Mouse (Mus musculus) lung, postnatal 36 days (tissue): ENCODE measurements around the gene 1520401A03Rik.
"Not testable (repeated sequence)": the region's sequence is repeated elsewhere in the genome, so short reads cannot be mapped to it uniquely, and the experiment has no call there.

Experiments
- DNase-seq: peaks from one replicate; pipeline ENCODE4 v3.0.0; 2022; ENCODE audit warnings: mixed read lengths

The 1520401A03Rik gene

DNA sequence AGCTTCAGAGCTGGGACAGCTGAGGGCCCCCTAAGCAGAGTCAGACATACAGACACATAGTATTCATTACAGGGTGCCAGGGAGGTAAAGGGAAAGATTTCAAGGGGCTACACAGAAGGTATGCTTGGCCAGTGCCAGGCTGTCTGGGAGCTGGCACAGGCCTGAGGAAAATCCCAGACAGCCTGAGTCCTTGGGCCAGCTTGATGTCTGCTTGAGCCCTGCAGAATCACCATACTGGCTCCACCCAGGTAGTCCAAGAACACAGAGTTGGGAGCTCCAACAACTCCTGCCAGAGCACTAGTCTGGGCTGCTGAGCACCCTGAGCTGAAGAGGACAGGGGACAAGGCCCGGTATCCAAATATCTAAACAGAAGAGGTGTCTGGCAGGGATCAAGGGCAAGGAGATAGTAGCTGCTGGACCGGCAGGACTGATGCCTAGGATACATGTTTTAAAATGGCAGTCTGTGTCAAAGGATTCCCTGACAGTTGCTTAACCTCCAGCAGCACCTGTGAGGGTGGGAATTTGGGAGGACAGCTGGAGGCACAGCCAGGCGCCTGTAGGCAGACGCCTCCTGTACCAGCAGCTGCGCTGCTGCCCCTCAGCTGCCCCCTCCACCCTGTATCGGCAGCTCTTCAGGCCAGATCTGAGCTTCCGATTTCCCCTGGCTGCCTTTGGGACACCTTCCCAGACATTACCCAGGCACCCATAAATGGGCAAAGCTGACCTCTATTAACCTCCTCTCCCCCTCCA, at the start of gene 1520401A03Rik:
Gene 1520401A03Rik, minus strand, starts transcription at position 408 of the 750 bp plus-strand sequence.
- DNase-seq: no peak

DNA sequence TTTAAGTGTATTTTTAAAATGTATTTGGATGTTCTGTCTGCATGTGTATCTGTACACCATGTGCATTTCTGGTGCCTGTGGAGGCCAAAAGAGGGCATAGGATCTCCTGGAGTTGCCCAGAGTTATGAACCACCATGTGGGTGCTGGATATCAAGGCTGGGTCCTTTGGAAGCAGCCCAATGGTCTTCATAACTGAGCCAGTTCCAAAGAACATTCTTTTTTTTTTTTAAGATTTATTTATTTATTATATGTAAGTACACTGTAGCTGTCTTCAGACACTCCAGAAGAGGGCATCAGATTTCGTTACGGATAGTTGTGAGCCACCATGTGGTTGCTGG, 49.6 kb upstream of the 1520401A03Rik start:
- not testable (repeated sequence) for DNase-seq

DNA sequence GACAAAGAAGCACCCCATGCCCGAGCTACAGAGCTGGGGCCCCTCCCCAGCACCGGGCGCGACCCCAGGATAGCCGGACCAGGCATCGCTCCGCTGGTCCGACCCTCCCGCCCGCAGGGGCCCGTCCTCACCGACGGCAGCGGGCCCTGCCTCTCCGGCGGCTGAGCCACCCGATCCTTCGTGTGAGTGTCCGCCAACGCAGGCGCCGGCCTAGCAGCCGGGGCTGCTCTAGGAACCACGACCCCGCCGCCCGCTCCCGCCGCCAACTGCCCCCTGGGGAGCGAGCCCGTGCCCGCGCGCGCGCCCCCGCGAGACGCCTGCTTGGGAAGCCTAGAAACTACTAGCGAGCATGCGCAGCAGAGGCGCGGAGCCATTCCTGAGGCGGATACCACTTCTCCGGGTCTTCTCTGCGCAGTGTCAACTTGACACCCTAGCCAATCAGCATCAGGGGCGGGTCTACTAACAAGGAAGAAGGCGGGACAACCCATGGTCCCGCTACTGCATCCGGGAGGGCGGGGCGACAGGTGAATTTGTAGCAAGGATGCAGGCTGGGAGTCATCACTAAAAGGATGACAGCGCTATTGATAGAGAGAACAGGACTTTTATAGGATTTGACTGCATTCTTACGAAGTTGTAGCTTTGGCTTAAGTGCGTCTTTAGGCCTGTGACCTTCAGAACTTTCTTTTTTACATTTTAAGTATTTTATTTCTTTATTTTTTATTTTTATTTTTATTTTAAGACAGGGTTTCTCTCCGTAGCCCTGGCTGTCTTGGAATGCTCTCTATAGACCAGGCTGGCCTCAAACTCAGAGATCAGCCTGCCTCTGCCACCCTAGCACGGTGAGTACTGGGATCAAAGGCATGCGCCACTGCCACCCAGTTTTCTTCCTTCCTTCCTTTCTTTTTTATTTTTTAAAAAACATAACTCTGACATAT, 49.0 kb upstream of the 1520401A03Rik start, which contains the start of gene Flywch1:
Gene Flywch1, minus strand, starts transcription at position 319 of the 935 bp plus-strand sequence.
- peak; percentile 99 for DNase-seq

DNA sequence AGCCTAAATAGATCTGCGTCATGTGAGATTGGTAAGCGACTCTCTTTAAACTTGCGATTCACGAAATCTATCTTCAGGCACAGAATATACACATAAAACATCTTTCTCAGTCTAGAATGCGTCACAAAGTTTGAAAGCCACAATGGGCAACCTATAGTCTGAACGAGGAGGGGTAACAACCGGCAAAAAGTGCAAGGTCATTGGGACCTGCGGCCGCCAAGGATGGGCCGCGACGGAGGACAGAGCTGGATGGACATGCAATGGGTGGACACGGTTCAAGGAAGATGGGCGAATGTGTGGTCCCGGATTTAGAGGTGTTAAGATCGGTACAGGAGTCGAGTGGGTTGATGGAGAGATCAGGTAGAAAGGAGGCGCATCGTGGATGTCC, 48.3 kb upstream of the 1520401A03Rik start:
- DNase-seq: peak; percentile 20

DNA sequence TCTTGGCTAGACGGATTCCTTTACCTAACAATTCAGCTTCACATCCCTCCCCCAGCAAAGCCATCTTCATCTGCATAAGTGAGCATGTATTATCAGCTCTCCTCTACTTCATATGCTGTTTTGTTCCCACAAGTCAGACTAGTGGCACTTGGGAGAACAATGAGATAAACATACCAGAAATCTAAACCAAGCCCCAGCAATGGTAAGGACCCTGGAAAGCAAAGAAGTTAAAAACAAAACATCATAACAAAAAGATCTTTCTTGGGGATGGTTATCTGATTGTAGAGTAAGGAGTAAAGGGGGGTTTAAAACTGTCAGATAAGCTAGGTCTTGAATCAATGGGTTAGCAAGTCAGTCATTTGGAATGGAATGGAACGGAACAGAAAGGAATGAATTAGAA, 47.9 kb upstream of the 1520401A03Rik start:
- no peak for DNase-seq

DNA sequence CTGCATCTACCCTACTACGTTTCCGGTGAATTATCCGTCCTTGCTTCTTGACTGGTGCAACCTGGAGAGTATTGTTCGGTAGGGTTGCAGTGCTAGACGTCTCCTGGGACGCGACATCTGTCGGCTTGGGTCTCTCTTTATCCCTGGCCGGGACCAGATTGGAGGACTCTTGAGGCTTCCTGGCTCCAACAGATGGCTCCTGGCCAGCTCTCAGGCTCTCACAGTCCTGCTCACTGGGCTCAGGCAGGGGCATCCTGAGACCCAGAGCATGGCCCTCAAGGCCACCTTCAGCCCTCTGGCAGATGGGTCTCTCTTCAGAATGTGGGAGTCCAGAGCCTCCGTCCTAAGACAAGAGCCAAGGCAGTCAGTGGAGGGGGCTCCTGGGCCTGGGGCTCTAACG, 40.4 kb upstream of the 1520401A03Rik start:
- DNase-seq: no peak

DNA sequence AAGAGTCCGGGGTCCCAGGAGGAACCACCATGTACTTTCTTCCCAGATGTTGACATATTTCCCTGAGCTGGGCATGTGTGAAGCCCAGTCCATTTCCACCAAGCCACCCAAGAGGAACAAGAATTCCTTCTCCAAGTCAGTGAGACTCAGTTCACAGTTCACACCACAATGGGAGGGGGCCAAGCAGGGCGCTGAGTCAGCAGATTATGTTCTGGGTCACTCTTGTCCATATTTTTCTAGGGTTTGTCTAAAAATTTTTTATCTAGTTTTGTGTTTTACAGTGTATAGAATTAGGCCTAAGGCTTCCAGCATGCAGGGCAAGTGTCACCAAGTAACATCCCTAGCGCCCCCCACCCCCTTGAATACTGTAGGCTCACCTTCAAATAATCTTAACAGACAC, 38.6 kb upstream of the 1520401A03Rik start:
- no peak for DNase-seq

DNA sequence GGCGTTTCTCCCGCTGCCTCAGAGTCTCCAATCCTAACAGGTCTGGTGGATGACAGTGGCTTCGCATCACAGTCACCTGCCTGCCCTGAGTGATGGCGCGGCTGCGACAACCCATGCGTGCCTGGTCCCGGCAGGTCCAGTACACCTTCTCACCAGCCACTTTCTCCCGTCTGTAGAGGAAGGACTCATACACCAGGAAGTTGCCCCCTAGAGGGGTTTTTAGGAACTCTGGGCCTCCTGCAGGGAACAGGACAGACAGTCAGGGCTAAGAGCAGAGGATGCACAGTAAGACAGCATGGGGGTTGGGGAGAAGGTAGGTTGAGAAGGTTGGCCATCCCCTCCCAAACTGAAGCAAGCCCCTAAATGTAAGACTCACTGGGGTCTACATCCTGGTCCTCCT, 37.6 kb upstream of the 1520401A03Rik start:
- no peak for DNase-seq

DNA sequence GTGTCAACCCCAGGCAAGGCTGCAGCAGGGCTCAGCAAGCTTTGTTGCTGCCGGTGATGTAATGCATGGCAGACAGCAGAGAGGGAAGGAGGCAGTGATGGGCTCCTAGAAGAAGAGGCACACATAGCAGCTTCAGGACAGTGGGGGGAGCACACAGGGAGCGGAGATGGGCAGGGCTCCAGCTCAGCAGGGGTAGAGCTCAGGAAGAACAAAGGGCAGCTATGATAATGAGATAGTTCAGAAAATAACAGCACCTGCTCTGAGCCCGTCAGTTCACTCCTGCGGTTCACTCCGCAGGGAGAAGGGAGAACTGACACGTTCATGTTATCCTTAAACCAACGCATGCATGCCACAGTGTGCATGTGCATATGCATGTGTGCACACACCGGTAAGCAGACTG, 36.2 kb upstream of the 1520401A03Rik start:
- no peak for DNase-seq

DNA sequence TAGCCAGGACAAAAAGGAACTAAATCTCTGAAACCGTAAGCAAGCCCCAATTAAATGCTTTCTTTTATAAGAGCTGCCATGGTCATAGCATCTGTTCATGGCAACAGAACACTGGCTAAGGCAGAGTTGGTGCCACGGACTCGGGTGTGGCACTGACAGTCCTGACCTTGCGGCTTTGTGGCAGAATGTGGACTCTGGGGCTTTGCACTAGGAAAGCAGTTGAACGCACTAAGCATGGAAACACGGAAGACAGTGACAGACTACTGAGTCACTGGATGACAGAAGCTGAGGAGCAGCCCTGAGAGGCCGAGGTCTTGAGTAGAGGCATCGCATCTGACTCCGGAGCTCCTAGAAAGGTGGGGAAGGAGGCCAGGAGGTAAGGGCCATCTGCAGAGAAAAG, 35.0 kb upstream of the 1520401A03Rik start:
- no peak for DNase-seq

DNA sequence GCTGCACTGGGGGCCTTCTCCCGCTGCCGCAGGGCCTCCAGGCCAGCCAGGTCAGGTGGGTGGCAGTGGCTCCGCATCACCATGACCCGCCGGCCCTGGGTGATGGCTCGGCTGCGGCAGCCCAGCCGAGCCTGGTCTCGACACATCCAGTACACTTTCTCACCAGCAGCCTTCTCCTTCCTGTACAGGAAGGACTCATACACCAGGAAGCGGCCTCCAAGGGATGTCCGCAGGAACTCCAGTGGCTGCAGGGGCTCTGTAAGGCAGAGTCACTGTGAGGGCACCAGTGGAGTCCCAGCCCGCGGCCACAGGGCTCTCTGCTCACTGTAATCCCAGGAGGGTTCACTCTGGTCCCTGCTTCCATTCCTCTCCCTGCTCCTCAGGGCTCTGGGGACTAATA, 33.1 kb upstream of the 1520401A03Rik start:
- DNase-seq: peak; percentile 26

DNA sequence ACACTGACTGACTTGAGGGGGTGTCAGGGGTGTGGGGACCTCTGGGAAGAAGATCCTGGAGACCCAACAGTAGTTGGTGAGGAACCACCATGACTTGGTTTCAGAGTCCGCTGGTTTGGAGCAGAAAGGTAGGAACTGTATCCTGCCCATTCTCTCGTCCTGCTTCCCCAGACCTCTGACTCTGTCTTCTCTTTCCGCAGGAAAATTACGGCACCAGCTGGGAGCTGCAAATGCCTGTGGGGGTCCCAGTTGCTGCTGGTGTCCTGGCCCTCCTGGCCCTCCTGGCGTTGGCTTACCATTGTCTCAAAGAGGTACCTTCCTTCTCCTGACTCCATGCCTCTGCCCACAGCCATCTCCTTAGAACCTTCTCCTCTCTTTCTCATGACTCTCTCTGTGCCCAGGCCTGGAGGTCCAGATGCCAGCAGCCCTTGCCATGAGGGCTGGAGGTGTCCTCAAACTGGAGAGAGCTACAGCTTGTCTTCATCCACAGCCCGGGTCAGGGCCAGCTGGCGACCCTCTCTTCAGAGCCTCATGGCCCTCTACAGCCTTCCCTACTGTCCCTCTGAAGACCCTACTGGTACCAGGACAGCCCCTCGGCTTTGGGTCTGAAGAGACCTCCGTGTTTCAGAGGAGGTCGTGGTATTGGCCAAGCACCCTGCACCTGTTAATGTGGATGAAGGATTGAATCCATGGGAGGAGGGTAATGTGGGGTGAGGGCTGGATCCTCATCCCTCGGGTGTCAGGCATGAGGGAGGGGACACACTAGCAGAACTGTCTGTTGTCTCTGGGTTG, 27.0 kb upstream of the 1520401A03Rik start:
- no peak for DNase-seq

DNA sequence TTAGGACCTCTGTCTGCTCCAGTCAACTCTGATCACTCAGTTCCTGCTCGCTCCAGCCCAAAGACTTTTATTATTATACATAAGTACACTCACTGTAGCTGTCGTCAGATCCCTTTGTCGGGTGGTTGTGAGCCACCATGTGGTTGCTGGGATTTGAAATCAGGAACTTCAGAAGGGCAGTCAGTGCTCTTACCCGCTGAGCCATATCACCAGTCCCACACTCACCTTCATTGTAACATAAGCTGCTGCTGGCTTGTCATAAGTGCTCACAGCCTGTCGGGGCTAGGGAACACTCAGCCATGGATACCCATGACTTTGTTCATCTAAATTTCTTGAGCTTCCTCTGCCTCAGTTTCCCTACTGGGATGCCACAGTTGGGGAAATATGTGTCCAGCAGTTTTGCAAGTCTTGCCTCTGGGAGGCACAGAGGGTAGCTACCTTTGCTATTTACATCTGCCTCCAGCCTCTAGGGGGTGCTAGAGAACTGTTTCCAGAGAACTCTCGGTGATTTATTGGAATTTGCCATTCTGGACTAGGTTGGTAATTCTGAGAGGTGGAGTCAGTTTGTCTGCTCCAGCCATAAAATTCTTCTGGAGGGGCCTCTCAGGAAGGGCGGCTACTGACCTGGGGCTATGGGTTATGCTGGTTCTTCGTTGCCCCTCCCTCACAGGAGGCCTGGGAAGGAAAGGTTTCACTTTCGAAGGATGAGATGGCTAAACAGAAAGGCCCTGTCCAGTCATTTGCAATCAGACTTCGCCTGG, 26.2 kb upstream of the 1520401A03Rik start:
- DNase-seq: peak; percentile 94

DNA sequence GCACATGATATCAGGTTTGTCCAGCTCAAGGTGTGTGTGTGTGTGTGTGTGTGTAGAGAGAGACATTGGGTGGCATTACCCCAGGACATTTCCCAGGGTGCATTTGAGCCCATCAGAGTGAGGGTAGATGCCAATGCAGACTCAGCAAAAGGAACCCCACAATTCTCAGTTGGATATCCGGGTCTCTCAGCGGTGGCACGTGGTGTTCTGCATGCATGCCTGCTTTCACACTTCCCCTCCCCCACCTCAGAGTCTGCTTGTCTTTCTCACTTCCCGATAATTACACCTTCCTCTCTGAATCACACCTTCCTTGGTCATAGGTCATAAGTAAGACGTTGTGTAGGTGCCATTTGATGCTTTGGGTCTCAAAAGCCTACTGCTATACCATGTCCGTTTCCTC, 25.4 kb upstream of the 1520401A03Rik start:
- DNase-seq: peak; percentile 41

DNA sequence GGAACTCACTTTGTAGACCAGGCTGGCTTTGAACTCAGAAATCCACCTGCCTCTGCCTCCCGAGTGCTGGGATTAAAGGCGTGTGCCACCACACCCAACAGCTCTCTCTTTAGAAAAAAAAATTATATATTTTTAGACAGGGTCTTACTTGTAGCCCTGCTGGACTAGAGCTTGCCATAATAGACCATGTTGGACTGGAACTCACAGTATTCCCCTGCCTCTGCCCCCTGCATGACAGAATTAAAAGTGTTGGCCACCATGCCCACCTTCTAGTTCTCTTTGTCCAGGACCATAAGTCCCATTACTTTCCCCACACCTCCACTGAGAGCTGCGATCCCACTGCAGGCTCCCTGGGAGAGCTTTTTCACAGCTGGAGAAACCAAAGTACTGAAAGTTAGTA, 24.9 kb upstream of the 1520401A03Rik start:
- DNase-seq: no peak

DNA sequence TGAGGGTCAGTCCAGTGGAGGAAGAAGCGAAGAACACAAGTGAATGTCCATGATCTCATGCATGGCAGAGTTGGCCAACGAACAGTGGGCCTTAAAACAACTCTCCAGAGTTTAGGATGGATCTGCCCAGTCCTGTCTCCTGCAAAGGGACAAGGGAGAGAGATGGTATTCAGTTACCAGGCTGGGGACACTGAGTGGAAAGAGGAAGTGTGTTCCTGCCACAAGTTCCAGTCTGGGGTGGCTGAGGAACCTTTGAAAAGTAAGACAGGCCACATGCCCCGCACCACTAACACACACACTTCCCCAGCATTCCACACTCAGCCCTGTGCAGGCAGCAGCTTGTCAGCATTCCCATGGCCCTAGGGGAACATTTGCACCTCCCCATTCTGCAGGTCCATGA, 24.2 kb upstream of the 1520401A03Rik start:
- DNase-seq: peak; percentile 23

DNA sequence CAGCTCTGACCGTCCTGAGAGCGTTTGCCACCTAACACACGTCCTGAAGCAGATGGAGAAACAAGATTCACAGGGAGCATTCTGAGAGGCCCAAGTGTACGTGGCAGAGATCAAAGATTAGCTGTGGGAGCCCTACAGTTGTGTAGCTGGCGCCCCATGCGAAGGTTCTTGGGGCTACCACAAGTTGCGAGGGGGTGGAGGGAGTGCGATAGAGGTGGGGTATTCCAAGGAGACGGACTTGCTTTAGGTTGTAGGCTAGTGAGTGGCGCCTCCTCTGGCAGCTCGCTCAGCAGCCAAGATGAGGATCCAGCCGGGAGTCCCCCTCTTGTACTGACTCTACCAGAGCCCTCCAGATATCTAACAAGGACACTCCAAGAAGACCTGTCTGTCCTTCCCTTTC, 23.7 kb upstream of the 1520401A03Rik start:
- DNase-seq: peak; percentile 24

DNA sequence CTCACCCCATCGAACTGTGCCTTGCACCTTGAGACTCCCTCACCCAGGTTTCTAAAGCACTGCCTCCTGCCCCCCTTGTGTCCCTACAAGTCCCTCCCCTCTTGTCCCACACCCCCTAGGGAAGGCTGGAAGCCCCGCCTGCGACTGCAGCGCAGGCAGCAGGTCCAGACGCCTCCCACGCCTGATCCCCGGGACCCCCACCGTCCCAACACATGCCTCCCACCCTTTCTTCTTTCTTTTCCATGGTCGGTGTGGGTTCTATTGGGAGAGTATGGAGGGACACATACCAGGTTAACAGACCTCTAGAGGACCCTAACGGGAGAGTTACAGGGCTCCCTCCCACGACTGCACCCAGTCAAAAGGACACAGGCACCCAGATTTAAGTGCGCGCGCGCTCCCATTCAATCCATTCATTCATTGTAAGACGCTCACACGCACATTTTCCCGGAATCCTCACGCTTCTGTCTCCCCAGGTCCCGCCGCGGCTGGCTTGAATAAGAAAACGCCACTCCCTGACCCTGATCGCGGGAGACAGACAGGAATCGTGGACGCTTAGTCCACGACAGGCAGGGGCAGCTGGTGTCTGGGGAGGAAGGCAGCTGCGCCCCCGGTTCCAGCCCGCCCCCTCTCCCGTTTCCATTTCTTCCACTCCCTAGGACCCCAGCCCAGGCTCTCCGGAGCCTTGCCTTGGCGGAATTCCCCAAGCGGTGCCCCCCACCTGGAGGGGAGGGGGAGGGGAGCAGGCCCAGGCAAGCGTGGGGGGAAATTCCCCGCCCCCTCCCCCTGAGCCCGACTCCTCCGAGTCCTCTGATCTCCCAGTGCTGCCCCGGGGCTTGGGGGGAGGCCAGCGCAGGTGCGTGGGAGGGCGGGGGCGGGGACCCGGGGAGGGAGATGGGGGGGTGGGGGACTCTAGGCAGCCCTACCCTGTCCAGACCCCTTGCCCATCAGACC, 23.0 kb upstream of the 1520401A03Rik start, which contains the start of gene Kremen2:
Gene Kremen2, minus strand, starts transcription at position 533 of the 951 bp plus-strand sequence.
- DNase-seq: no peak

DNA sequence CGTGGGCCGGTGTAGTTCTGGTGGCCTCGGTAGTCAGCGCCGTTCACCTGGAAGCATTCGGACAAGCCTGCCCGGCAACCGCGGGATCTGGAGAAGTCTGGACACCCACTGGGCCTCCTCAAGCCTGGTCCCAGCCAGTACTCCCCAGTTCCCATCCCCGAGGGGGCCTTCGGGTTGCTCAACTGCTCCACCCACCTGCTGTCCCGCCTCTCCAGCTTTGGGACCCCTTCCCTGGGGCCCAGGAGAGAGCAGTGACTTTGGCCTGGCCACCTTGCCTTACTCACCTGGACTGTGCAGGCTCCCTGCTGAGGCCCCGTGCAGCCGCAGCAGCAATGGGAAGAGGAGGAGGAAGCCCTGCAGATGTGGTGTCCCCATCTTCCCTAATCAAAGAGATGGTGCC, 22.1 kb upstream of the 1520401A03Rik start:
- DNase-seq: no peak

DNA sequence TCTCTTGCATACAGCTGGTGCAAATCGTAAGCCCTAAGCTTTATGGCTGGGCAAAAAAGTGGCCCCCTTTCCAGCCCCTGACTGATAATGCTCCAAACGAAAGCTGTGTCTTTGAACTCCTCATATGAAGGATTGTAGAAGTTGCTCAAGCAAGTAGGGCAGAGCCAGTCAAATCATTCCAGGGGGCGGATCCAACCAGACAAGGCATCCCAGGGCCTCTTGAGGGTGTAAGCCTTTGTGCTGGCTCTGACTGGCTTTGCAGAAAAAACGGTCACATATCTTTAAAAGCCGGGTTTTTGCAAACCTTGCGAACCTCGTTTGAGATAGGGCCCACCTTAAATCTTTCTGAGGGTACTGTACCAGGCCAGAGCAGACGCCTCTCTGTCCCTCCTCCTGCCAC, 21.5 kb upstream of the 1520401A03Rik start:
- peak; percentile 22 for DNase-seq

DNA sequence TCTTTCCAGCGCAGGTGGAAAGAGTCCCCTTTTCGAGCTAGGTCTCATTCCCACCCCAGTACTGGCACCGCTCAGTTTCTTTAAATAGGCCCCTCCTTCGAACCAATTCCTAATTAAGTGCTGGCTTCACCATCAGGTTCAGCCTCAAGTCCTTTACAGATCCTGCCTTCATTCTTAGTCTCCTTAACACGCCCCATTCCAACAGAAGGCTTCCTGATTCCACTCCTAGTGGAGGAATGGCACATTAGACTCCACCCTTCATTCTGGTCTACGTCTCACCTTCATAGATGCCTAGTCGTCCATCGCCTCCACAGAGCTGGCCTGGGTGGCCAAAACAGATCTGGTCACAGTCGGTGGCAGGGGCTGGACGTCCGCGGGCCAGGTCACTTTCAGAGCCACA, 20.4 kb upstream of the 1520401A03Rik start:
- DNase-seq: no peak
